ENCODE assay signal across 31 mouse cellular contexts in the genomic region with DNA sequence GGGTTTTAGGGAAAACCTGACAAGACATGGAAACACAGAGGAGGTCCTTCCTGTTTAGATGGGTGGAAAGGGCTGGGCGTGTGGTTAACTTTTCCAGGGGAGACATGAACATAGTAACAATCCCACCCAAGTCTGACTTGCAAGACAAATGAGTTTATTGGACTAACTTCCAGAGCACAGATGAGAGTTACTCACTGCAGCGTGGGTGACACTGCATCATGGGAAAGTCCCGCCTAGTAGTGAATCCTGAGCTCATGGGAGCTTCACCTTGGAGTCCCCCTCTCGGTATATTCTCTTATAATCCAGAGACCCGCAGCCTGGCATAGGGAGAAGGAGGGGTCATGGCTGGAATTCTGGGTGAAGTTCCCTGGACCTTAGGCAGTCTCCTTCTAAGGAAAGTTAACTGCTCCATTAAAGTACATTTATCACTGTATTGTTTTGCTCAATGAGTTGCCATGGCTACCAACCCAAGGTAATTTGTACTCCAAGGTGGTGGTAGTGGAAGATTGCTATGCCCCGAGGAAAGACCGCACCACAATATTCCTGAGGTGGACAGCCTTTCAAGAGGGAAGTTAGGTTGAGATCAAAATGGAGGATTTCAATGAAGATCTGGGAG. TPM values are rescaled to one million over a fixed set of nuclear protein-coding genes. Genes with fewer than 3 reads are reported as not detected.
A peak's percentile ranks its signal among the peaks of the same experiment; 100 is the strongest.
DNase-seq lines count a peak whose midpoint lies in the region; TF ChIP-seq lines count a peak whose summit lies in the region.
"Had no signal": no experiment of that assay in that cellular context is flagged by ENCODE, and none has a peak within 500 bp of the region (broad histone marks: within the 10 kb centered on the region; RNA-seq: fewer than 3 reads in every experiment).

No protein-coding gene starts in this region.

- no peak overlapping the region for H3K4me3 ChIP-seq in layer of hippocampus, adult 2 months
- H3K4me3 ChIP-seq: embryonic facial prominence, embryonic 10.5 days; embryonic facial prominence, embryonic 15.5 days; forebrain, embryonic 12.5 days; hindbrain, embryonic 12.5 days; limb, embryonic 10.5 days; limb, embryonic 15.5 days; lung, embryonic 15.5 days; midbrain, embryonic 13.5 days; neural tube, embryonic 13.5 days had no signal

- no peak for TF ChIP-seq CTCF in layer of hippocampus, adult 2 months (conservative IDR thresholded peaks at IDR 0.05)

- H3K27ac ChIP-seq in layer of hippocampus, adult 2 months = peak overlapping the region; percentile 98; the same call in 1 of the 2 replicates
- H3K27ac ChIP-seq: embryonic facial prominence, embryonic 10.5 days; forebrain, embryonic 12.5 days; hindbrain, embryonic 12.5 days; hindbrain, postnatal 0 days; kidney, postnatal 0 days; limb, embryonic 10.5 days; limb, embryonic 15.5 days; liver, embryonic 14.5 days; lung, embryonic 15.5 days; macrophage; midbrain, embryonic 13.5 days; neural tube, embryonic 13.5 days had no signal

- peak; percentile 22 for DNase-seq in cerebellum, adult 9-11 months
- DNase-seq in cerebellum, postnatal 36 days = no peak
- no peak for DNase-seq in layer of hippocampus, adult 2 months (ENCODE audit: low spot score in 2 of 2)
- no peak for DNase-seq in layer of hippocampus, adult 9-11 months
- peak; percentile 52 for DNase-seq in CD4-positive helper T cell, adult 2 months (ENCODE audit: low read depth, low spot score)
- peak; percentile 51 for DNase-seq in brain, adult 2 months (ENCODE audit: low read depth, low spot score)
- DNase-seq in frontal cortex, adult 2 months (ENCODE audit: extremely low spot score in 1 of 2, low spot score in 1 of 2) = no peak
- DNase-seq: adrenal gland, postnatal 14 days; cerebellum, postnatal 10 days; forebrain, postnatal 0 days; gastrocnemius, postnatal 25 days; heart, adult 18-20 months; heart, postnatal 36 days; kidney, adult 8-10 months; kidney, postnatal 4 days; thymus, postnatal 14 days had no signal

RNA-seq across cellular contexts. Expression of a gene that starts 14.1 kb away (rescaled TPM):
- total RNA-seq in layer of hippocampus, adult 2 months (2021) = under 1 TPM; 0.10 to 0.23 TPM
- 0.04 TPM in 2 replicates for polyA plus RNA-seq in frontal cortex, adult 2 months (2012; rRNA removed)
- total RNA-seq: forebrain, postnatal 0 days; megakaryocyte-erythroid progenitor cell, adult 5-6 weeks had no signal
- polyA plus RNA-seq: forebrain, postnatal 0 days; G1E; liver, embryonic 14.5 days; macrophage had no signal

RNA-seq across cellular contexts. Expression of a gene that starts 24.9 kb away (rescaled TPM):
- 10 to 100 TPM; 13.7 TPM for total RNA-seq in layer of hippocampus, adult 2 months (2021)
- 11.2 and 16.6 TPM in 2 replicates for polyA plus RNA-seq in frontal cortex, adult 2 months (2012; rRNA removed)

Comparison
In these comparisons a context has a peak if more than half of its experiments do, and no peak if none do; other contexts are left out.
1. DNase-seq: peak in cerebellum, adult 9-11 months (single experiment), CD4-positive helper T cell, adult 2 months (single experiment) and brain, adult 2 months (single experiment); none in cerebellum, postnatal 36 days (0 of 2), layer of hippocampus, adult 2 months (0 of 2), layer of hippocampus, adult 9-11 months (single experiment) and frontal cortex, adult 2 months (0 of 2).